Mouse (Mus musculus): ENCODE results near the gene Gm3252. TPM values are rescaled to one million over a fixed set of nuclear protein-coding genes. Genes with fewer than 3 reads are reported as not detected.
A peak's percentile ranks its signal among the peaks of the same experiment; 100 is the strongest.
"Not testable (repeated sequence)": the region's sequence is repeated elsewhere in the genome, so short reads cannot be mapped to it uniquely, and the experiment has no call there.

Gm3252 gene
- polyA plus RNA-seq (2015; fragmentation: Nextera tagmentation; extraction: Ambion mirVana): 0.36 and 0.40 TPM in 2 replicates

DNA sequence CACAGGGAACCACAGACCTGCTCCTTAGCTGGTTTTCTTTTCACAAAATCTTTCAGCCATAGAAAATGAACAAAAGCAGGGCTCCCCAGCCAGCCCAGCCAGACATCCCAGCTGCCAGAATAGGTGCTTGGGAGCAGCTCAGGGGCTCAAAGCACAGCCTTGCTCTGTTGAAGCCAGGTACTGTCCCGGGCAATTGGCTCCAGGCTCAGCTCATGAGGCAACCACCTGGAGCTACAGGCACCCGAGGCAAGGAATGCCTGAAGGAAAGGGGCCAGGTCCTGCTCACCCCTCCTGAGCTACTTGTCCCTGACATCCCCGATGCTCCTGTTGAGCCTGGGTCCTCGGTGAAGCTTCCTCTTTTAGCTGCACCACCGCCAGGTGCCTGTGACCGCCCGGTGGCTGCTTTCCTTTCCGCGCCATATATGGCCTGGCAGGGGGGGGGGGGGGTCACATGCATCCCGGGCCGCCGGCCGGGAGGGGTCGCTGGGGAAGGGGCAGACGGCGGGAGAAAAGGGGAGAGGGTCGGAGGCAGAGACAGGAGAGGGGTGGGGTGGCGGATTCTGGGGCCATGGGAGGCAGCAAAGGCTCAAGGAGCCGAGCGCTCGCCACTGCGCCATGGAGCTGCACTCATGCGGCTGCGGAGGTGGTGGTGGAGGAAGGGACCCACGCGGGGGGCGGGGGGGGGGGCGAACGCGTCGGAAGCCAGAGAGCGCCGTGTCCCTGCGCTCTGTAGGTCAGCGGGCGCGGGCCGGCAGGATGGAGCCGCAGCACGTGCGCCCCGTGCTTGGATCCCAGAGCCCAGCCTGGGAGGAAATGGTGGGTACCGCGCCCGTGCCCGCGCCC lies at the start of gene Gm3252:
Gm3252 (plus strand) TSS at position 738 of the 843 bp plus-strand sequence.
- H3K36me3 ChIP-seq; H3K9me3 ChIP-seq (replicated peaks); H3K27ac ChIP-seq; H3K4me1 ChIP-seq (replicated peaks); H3K9ac ChIP-seq; H3K27me3 ChIP-seq; ATAC-seq (replicated peaks; ENCODE audit: insufficient number of reproducible peaks, insufficient read depth, low FRiP score, low read depth): not testable (repeated sequence)
- WGBS: 2% methylated on average over 18 of the region's 47 CpGs
- H3K4me2 ChIP-seq: peak within 1 kb of the TSS; percentile 51
- H3K4me3 ChIP-seq: peak within 1 kb of the TSS; percentile 30

DNA sequence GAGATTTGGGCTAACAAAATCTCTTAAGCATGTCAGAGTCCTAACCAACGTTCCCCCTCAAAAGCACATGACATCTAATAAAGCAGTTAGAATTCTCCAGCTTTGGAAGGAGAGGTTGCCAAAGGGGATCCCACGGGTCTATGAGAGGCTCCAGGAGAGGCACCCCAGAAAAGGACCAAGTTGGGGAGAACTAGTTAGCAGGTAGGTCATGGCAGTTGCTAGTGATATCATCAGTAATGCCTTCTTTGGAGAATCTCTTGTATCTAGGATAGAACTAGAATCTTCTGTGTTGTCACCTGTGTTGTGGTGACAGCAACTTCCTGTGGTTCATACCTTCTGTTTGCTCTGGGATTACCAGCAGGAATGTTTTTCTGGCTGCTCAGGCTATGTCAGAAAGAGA lies 17.6 kb upstream of the Gm3252 start, which contains the start of gene Gm7876:
Gm7876 (plus strand) TSS at position 301 of the 400 bp plus-strand sequence.
- 58% methylated on average over 1 of the region's 2 CpGs for WGBS
- not testable (repeated sequence) for H3K27me3 ChIP-seq; H3K4me3 ChIP-seq; ATAC-seq (replicated peaks; ENCODE audit: insufficient number of reproducible peaks, insufficient read depth, low FRiP score, low read depth); H3K27ac ChIP-seq; H3K4me1 ChIP-seq (replicated peaks); H3K36me3 ChIP-seq; H3K9ac ChIP-seq; H3K4me2 ChIP-seq; H3K9me3 ChIP-seq (replicated peaks)

DNA sequence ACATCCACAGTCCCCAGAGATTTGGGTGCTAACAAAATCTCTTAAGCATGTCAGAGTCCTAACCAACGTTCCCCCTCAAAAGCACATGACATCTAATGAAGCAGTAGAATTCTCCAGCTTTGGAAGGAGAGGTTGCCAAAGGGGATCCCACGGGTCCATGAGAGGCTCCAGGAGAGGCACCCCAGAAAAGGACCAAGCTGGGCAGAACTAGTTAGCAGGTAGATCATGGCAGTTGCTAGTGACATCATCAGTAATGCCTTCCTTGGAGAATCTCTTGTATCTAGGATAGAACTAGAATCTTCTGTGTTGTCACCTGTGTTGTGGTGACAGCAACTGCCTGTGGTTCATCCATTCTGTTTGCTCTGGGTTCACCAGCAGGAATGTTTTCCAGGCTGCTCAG lies 49.5 kb downstream of the Gm3252 start, which contains the start of gene Gm9602:
Gm9602 (plus strand) TSS at position 301 of the 400 bp plus-strand sequence.
- ATAC-seq (replicated peaks; ENCODE audit: insufficient number of reproducible peaks, insufficient read depth, low FRiP score, low read depth): not testable (repeated sequence)
- 64% methylated on average over 1 of the region's 2 CpGs for WGBS

More for the DNA sequence above, 49.5 kb downstream of the Gm3252 start, which contains the start of gene Gm9602:
- not testable (repeated sequence) for H3K4me2 ChIP-seq; H3K9me3 ChIP-seq (replicated peaks); H3K9ac ChIP-seq; H3K36me3 ChIP-seq; H3K4me1 ChIP-seq (replicated peaks); H3K4me3 ChIP-seq; H3K27ac ChIP-seq; H3K27me3 ChIP-seq

Other genes starting within 250 kb of the Gm3252 start
- gene Gm3182, start 245.0 kb upstream of the Gm3252 start, polyA plus RNA-seq (2015; fragmentation: Nextera tagmentation; extraction: Ambion mirVana): not detected in 2 replicates
- gene Gm3047, start 171.4 kb upstream of the Gm3252 start, polyA plus RNA-seq (2015; fragmentation: Nextera tagmentation; extraction: Ambion mirVana): not detected in 2 replicates
- gene Gm8159, start 94.4 kb upstream of the Gm3252 start, polyA plus RNA-seq (2015; fragmentation: Nextera tagmentation; extraction: Ambion mirVana): not detected in 2 replicates
- gene Gm3239, start 62.6 kb upstream of the Gm3252 start, polyA plus RNA-seq (2015; fragmentation: Nextera tagmentation; extraction: Ambion mirVana): 0.20 and 0.28 TPM in 2 replicates
- not detected in 2 replicates for gene Gm7876, start 17.5 kb upstream of the Gm3252 start, polyA plus RNA-seq (2015; fragmentation: Nextera tagmentation; extraction: Ambion mirVana)
- 0.08 TPM in 1 of 2 replicates, not detected in the other for gene Gm9602, start 49.6 kb downstream of the Gm3252 start, polyA plus RNA-seq (2015; fragmentation: Nextera tagmentation; extraction: Ambion mirVana)
- gene Gm3269, start 111.3 kb downstream of the Gm3252 start, polyA plus RNA-seq (2015; fragmentation: Nextera tagmentation; extraction: Ambion mirVana): not detected in 2 replicates
- 1.0 and 1.1 TPM in 2 replicates for gene Gm3264, start 128.8 kb downstream of the Gm3252 start, polyA plus RNA-seq (2015; fragmentation: Nextera tagmentation; extraction: Ambion mirVana)
- gene Gm3278, start 165.6 kb downstream of the Gm3252 start, polyA plus RNA-seq (2015; fragmentation: Nextera tagmentation; extraction: Ambion mirVana): not detected in 2 replicates

Measured in heart, embryonic 15.5 days (tissue).